Mouse (Mus musculus) limb, embryonic 13.5 days (tissue): ENCODE data around the gene Hnrnpab. TPM values are rescaled to one million over a fixed set of nuclear protein-coding genes. Genes with fewer than 3 reads are reported as not detected.

Experiments
- ATAC-seq: fragments of 200-750 bp; cut with Nextera tagmentation; 2 replicates; pipeline ENCODE4 v1.8.0; 2017; ENCODE audit warnings: low read depth, moderate number of reproducible peaks, moderate TSS enrichment; ENCODE audit not compliant: low FRiP score
- H3K27ac ChIP-seq: fragments of 300-500 bp; sonication (generic); 2 replicates; pipeline ENCODE4 v1.5.1; 2015; ENCODE audit warnings: inconsistent platforms, mild to moderate bottlenecking, moderate library complexity
- H3K27me3 ChIP-seq: fragments of 300-500 bp; sonication (generic); 2 replicates; pipeline ENCODE4 v1.6.1; 2015; ENCODE audit warnings: mild to moderate bottlenecking, inconsistent platforms
- H3K36me3 ChIP-seq: fragments of 300-500 bp; sonication (generic); 2 replicates; pipeline ENCODE4 v1.6.1; 2015; ENCODE audit warnings: inconsistent platforms, mild to moderate bottlenecking, moderate library complexity
- H3K4me1 ChIP-seq: fragments of 300-500 bp; sonication (generic); 2 replicates; pipeline ENCODE4 v1.6.1; 2015; ENCODE audit warnings: inconsistent platforms
- H3K4me2 ChIP-seq: fragments of 300-500 bp; sonication (generic); replicated peaks from 2 replicates; pipeline ENCODE4 v1.6.1; 2015; ENCODE audit warnings: inconsistent platforms, mild to moderate bottlenecking, moderate library complexity
- H3K4me3 ChIP-seq: fragments of 300-500 bp; sonication (generic); 2 replicates; pipeline ENCODE4 v1.5.1; 2015; ENCODE audit warnings: moderate library complexity, mild to moderate bottlenecking, inconsistent platforms
- H3K9ac ChIP-seq: fragments of 300-500 bp; sonication (generic); 2 replicates; pipeline ENCODE4 v1.6.1; 2015; ENCODE audit warnings: mild to moderate bottlenecking, inconsistent platforms
- H3K9me3 ChIP-seq: fragments of 300-500 bp; sonication (generic); 2 replicates; pipeline ENCODE4 v1.6.1; 2016; ENCODE audit warnings: inconsistent platforms
- WGBS: fragments of 180-500 bp; shearing (Covaris S2); methylation state at CpG from one replicate; pipeline ENCODE4 v1.1.7; 2015; 5-methylcytosine and 5-hydroxymethylcytosine counted together
- polyA plus RNA-seq: library from polyadenylated mRNA; unstranded; fragments of >200 nt; fragmentation: Nextera tagmentation; extraction: Ambion mirVana; gene quantifications from 2 replicates; pipeline ENCODE4 v1.2.1, GENCODE M21; 2015

Gene Hnrnpab
- 415 TPM in 2 replicates for polyA plus RNA-seq

DNA sequence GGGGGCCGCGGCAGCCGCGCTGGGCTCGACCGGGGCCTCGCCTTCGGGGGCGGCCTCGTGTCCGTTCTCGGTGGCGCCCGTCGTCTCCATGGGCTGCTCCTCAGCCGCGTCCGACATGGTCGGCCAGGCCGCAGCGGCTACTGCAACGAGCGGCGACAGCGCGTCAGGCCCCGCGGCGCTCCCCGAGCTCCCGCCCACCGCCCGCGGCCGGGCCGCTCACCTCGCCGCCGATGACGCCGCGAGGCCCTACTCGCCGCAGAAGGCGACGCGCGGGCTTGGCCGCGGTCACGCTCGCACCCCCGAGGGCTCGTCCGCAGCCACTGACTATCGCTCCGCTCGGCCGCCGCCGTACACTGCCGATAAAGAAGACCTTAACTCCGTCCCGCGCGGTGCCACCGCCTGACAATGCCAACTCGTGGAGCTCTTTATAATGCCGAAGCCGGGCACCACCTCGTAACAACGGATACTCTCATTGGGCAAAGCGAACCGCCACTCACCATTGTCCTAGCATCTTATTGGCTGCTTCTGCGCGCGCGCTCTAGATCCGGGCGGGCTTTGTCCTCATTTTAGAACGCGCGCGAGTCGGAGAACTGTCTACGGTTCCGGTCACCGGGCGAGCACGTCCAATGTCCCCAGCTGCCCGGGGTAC, at the start of gene Hnrnpab:
Hnrnpab (minus strand) TSS at position 401 of the 649 bp plus-strand sequence.
- H3K27ac ChIP-seq = peak within 1 kb of the TSS; percentile 94
- H3K36me3 ChIP-seq = peaks cover 42% of the 10 kb centered on the region
- peak within 1 kb of the TSS; percentile 93 for H3K4me2 ChIP-seq
- peak within 1 kb of the TSS; percentile 100 for H3K9ac ChIP-seq
- H3K4me3 ChIP-seq = peak within 1 kb of the TSS; percentile 95
- no peaks in the 10 kb centered on the region for H3K27me3 ChIP-seq
- ATAC-seq = peak; percentile 93
- peaks cover 44% of the 10 kb centered on the region for H3K4me1 ChIP-seq
- no peaks in the 10 kb centered on the region for H3K9me3 ChIP-seq
- WGBS = under 1% methylated on average over 91 of the region's 91 CpGs

DNA sequence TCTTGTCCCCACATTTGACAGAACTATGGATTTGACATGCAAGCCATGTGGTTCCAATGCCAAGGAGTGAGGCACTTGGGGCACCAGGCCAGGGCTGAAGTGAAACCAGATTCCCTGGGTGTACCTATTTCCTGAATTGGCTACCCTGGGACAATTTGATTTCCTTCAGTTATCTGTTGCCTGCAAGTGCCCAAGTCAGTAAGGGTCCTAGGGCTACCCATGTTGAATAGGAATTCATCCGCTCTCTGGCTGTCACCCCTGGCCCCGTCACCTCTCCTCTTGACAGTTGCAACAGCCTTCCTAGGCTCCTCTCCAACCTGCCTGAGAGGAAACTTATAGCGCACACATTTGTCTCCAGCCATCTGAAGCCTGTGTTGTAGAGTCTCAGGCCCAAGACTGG, 48.2 kb upstream of the Hnrnpab start:
- WGBS = 95% methylated on average over 3 of the region's 3 CpGs
- no peak for ATAC-seq
- H3K27ac ChIP-seq = no peak overlapping the region
- no peaks in the 10 kb centered on the region for H3K36me3 ChIP-seq
- no peaks in the 10 kb centered on the region for H3K9me3 ChIP-seq
- H3K4me3 ChIP-seq = no peak overlapping the region
- H3K9ac ChIP-seq = no peak overlapping the region
- H3K27me3 ChIP-seq = no peaks in the 10 kb centered on the region
- no peak overlapping the region for H3K4me2 ChIP-seq
- peaks cover 29% of the 10 kb centered on the region for H3K4me1 ChIP-seq

DNA sequence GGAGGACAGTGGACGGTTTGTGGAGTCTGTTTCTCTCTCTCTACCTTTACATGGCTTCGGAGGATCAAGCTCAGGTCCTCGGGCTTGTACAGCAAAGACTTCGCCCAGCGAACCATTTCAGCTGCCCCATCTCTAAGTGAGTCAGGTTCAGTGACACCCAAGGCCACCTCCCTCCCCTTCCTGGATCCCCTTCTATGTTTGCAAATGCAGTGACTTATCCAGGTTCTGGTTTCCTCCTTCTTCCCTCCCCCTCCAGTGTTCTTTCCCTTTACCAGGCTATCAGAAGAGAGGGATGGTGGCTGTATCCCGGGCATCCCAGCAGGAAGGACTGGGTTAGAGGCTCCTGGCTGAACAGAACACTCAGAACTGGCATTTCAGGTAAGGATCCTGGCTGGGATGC, 47.1 kb upstream of the Hnrnpab start:
- H3K27me3 ChIP-seq = no peaks in the 10 kb centered on the region
- ATAC-seq = no peak
- H3K9ac ChIP-seq = no peak overlapping the region
- H3K4me2 ChIP-seq = no peak overlapping the region
- H3K4me3 ChIP-seq = no peak overlapping the region
- H3K4me1 ChIP-seq = peaks cover 33% of the 10 kb centered on the region
- no peaks in the 10 kb centered on the region for H3K36me3 ChIP-seq
- no peaks in the 10 kb centered on the region for H3K9me3 ChIP-seq
- no peak overlapping the region for H3K27ac ChIP-seq
- 87% methylated on average over 6 of the region's 6 CpGs for WGBS

DNA sequence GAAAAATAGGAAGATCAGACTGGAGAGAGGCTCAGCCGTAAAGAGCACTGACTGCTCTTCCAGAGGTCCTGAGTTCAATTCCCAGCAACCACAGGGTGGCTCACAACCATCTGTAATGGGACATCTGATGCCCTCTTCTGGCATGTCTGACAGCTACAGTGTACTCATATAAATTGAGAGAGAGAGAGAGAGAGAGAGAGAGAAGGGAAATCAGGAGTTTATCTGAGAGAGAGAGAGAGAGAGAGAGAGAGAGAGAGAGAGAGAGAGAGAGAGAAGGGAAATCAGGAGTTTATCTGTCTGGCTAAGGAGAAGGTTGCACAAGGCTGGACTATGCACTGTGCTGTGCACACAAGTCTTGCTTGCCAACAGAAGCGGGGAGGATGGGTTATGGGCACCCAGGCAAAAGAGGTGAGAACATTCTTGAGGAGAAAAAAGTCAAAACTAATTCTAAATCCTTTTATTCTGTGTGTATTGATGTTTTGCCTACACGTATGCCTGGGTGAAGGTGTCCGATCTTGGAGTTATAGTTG, 46.3 kb upstream of the Hnrnpab start:
- H3K4me2 ChIP-seq = no peak overlapping the region
- ATAC-seq = no peak
- H3K4me3 ChIP-seq = no peak overlapping the region
- H3K9ac ChIP-seq = no peak overlapping the region
- no peak overlapping the region for H3K27ac ChIP-seq
- no peaks in the 10 kb centered on the region for H3K9me3 ChIP-seq
- H3K36me3 ChIP-seq = no peaks in the 10 kb centered on the region
- peaks cover 32% of the 10 kb centered on the region for H3K4me1 ChIP-seq
- no peaks in the 10 kb centered on the region for H3K27me3 ChIP-seq
- 95% methylated on average over 4 of the region's 4 CpGs for WGBS

DNA sequence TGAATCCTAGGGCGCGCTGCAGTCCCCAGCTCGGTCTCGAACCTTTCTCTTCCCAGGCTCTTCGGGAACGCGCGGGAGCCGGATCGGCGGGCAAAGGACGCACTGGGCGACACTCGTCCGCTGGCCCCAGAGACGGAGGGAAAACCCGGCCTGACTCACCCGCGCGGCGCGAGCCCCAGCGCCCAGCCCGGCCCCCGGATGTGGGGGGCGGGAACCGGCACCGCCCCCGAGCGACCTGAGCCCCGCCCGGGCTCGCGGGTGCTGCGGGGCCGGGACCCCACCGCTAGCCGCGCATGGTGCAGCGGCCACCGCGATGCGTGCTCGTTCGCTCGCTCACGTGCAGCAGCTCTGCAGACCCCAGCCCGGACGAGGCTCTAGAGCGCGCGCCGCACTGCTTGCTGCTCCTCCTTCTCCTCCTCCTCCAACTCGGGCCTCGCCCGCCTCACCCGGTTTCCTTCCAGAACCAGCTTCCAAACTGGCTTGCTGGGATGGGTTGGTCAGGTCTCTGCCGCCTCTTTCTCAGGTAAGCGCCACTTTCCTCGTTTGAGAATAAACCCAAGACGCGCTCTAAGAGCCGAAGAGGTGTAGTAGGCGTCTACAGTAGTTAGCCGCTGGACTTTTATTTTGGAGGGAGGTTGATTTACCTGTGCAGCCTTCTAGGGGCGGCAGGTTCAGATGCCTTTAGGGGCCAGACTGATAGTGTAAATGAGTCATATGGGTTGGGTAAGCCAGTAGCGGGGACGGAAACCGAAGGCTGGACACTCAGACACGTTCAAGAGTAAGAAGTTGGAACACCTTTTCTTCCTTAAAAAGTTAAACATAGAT, 44.3 kb upstream of the Hnrnpab start, which contains the start of the genes N4bp3 and D930048N14Rik:
N4bp3 (minus strand) TSS at position 152 of the 825 bp plus-strand sequence.
D930048N14Rik (plus strand) TSS at position 264 of the 825 bp plus-strand sequence.
- peak within 1 kb of the TSS; percentile 75 for H3K27ac ChIP-seq
- peak within 1 kb of the TSS; percentile 82 for H3K9ac ChIP-seq
- ATAC-seq = peak; percentile 62; the same call in 1 of the 2 replicates
- peaks cover under 1% of the 10 kb centered on the region; the same call in 1 of the 2 replicates for H3K36me3 ChIP-seq
- H3K4me2 ChIP-seq = peak within 1 kb of the TSS; percentile 96
- under 1% methylated on average over 58 of the region's 70 CpGs for WGBS
- H3K27me3 ChIP-seq = no peaks in the 10 kb centered on the region
- peak within 1 kb of the TSS; percentile 68 for H3K4me3 ChIP-seq
- no peaks in the 10 kb centered on the region for H3K9me3 ChIP-seq
- peaks cover 33% of the 10 kb centered on the region for H3K4me1 ChIP-seq

DNA sequence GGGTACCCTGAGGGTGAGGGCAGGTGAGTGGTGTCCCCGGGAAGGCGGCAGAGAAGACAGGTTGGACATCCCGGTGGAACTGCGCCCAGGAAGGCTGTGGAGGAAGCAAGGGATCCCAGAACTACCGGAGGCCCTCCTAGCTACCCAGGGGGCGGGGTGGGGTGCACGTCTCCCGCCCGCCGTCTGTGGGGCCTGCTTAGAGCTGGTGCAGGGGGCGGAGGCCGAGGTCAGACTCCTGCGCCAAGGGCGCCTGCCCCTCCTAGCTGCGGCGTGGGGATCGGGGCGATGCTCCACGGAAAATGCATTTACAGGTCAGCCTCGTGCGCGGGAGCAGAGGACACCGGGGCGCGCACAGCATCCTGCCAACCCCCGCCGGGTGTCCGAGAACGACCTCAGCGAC, 43.6 kb upstream of the Hnrnpab start:
- peak overlapping the region; percentile 96 for H3K4me2 ChIP-seq
- WGBS = 0% methylated on average over 29 of the region's 30 CpGs
- H3K27me3 ChIP-seq = no peaks in the 10 kb centered on the region
- ATAC-seq = no peak
- peak overlapping the region; percentile 75 for H3K27ac ChIP-seq
- H3K4me1 ChIP-seq = peaks cover 33% of the 10 kb centered on the region
- peak overlapping the region; percentile 68 for H3K4me3 ChIP-seq
- H3K9ac ChIP-seq = peak overlapping the region; percentile 82
- no peaks in the 10 kb centered on the region for H3K9me3 ChIP-seq
- peaks cover 7% of the 10 kb centered on the region for H3K36me3 ChIP-seq

DNA sequence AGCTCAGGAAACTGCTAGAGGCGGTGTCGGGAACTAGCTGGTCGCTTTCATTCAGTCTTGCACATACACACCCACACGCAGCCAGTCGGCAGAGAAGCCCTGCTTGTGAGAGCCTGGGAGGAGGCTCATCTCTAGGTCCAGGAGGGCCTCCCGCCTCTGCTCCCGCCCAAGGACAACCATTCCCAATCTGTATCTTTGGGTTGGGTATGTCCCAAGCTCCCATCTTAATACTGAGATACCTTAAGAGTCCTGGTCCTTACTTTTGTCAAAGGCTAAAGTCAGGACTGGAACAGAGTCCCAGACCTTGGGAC, 43.2 kb upstream of the Hnrnpab start:
- no peak for ATAC-seq

DNA sequence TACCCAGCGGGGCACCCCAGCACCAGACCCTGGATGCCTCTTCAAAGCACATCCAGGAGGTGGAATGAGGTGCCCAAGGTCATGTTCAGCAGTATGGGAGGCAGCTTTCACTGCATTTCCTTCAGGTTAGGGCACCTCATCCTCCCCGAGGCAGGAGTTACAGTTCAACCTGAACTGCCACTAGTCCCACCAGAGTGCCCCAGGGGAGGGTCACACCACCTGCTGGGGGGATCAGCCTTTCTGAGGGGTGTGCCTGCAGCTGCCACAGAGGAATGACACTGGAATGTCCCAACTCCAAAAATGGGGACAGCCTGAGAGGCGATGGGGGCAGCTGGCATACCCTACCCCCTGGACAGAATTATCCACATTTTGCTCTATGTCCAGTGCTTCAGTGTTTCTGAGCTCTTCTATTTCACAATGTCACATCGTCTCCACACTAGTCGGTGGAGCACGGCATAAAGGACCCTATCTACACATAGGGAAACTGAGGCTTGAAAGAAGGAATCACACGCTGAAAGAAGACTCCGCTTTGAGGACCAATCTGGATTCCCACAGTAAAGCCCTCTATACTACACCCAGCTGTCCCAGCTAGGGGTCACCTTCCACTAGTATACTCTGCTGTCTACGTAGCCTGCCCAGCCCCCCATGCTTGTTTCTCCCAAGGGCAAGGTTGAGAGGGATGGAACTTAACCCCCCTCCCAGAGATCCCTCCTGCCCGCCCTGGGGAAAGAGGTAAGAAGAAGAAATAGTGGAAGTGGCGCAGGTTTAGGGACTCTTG, 42.7 kb upstream of the Hnrnpab start:
- peak overlapping the region; percentile 75 for H3K27ac ChIP-seq

More for the DNA sequence above, 43.2 kb upstream of the Hnrnpab start:
- Histone ChIP-seq H3K4me2 (peak overlapping the region; percentile 96), H3K27ac (peak overlapping the region; percentile 75), H3K9ac (peak overlapping the region; percentile 82), H3K36me3 (peaks cover 11% of the 10 kb centered on the region), H3K4me1 (peaks cover 33% of the 10 kb centered on the region), H3K9me3 (no peaks in the 10 kb centered on the region), H3K4me3 (peak overlapping the region; percentile 68), H3K27me3 (no peaks in the 10 kb centered on the region)
- WGBS = 4% methylated on average over 7 of the region's 7 CpGs

DNA sequence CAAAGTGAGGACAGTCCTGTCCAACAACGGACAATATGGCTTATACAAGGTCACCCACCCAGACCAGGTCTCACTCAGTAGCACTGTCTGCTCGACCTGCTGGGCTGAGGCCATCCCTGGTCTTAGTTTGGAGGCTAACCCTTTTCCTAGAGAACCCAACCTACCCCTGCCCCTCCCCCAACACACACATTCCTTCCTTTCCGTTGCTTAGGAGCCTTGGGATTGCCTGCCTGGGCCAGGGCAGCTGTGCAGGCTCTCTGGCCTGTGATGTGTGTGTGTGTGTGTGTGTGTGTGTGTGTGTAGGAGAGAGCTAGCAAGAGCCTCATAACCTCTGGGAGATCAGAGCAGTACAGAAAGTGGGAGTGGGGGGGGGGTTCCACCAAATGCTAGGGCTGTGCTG, 41.9 kb upstream of the Hnrnpab start:
- peak overlapping the region; percentile 75 for H3K27ac ChIP-seq
- ATAC-seq = peak; percentile 38
- peaks cover 36% of the 10 kb centered on the region for H3K4me1 ChIP-seq
- H3K4me3 ChIP-seq = peak overlapping the region; percentile 68
- WGBS = 18% methylated on average over 3 of the region's 3 CpGs
- H3K27me3 ChIP-seq = no peaks in the 10 kb centered on the region
- H3K9ac ChIP-seq = peak overlapping the region; percentile 82
- H3K9me3 ChIP-seq = no peaks in the 10 kb centered on the region
- peaks cover 24% of the 10 kb centered on the region for H3K36me3 ChIP-seq
- peak overlapping the region; percentile 96 for H3K4me2 ChIP-seq

More for the DNA sequence above, 42.7 kb upstream of the Hnrnpab start:
- peak; percentile 60 for ATAC-seq
- Histone ChIP-seq H3K27me3 (no peaks in the 10 kb centered on the region), H3K9me3 (no peaks in the 10 kb centered on the region), H3K4me1 (peaks cover 33% of the 10 kb centered on the region), H3K9ac (peak overlapping the region; percentile 82), H3K4me2 (peak overlapping the region; percentile 96), H3K4me3 (peak overlapping the region; percentile 68), H3K36me3 (peaks cover 16% of the 10 kb centered on the region)
- 24% methylated on average over 11 of the region's 11 CpGs for WGBS

DNA sequence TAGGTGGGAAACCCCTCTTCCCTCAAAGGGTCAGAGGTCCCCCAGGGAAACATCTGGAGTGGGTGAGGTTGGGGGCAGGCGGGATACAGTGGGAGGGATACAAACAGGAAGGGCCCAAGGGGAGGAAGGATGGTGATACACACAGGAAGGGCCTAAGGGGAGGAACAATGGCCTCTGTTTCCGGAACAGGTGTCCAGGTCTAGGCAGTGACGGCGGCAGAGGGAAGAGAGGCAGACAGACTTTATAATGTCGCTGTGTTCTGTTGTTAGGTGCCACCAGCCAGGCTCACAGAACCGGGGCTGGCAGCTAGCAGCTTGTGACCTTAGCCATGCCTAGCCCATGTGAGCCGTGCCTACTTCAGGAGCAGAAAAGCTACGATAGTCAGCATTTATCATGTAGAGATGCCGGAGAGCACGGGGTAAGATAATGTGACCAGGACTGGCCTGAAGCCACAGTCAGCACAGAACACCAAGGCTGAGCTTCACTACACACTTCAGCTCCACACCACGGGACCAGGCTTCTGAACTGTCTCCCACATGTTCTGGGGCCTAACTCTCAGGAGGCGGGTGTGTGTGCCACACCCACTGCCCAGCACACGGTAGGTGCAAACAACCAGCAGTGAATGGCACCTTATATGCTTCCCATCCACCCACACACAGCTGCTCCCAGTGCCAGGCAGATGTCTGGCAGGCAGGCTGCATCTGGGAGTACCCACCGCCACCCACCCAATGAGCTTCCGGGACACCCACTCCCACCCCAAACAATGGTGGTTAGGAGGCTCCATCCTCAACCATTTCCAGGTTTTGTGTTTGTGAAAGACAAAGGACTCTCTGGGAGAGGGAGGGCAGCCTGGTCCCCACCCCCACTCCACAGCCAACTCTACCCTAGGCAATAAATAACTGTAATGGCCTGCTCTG, 40.4 kb upstream of the Hnrnpab start:
- H3K27me3 ChIP-seq = no peaks in the 10 kb centered on the region
- no peak overlapping the region for H3K4me3 ChIP-seq
- peaks cover 37% of the 10 kb centered on the region for H3K36me3 ChIP-seq
- H3K4me1 ChIP-seq = peaks cover 41% of the 10 kb centered on the region
- peak overlapping the region; percentile 58; the same call in 1 of the 2 replicates for H3K27ac ChIP-seq
- 57% methylated on average over 15 of the region's 15 CpGs for WGBS
- no peaks in the 10 kb centered on the region for H3K9me3 ChIP-seq
- peak overlapping the region; percentile 96 for H3K4me2 ChIP-seq
- ATAC-seq = no peak
- H3K9ac ChIP-seq = peak overlapping the region; percentile 13; the same call in 1 of the 2 replicates

DNA sequence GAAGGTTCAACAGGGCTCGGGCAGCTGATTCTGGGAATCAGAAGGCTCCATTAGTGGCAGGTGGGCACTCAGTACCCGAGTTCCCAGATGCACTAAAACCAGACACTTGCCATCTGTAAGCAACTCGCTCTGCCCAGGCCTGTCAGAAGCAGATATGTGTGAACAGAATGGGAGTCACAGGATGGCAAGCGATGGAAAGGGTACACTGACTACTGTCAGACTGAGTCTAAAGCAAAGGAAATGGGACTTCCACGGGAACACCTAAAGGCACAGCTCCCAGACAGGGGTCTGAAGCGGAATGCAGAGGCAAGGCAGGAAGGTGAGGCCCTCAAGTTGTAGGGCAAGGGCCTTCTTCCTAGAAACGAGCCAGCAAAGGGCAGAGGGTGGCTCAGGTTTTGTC, 39.6 kb upstream of the Hnrnpab start:
- H3K9me3 ChIP-seq = no peaks in the 10 kb centered on the region
- 65% methylated on average over 7 of the region's 7 CpGs for WGBS
- no peak overlapping the region; the same call in 1 of the 2 replicates for H3K27ac ChIP-seq
- peaks cover 41% of the 10 kb centered on the region for H3K4me1 ChIP-seq
- ATAC-seq = no peak
- no peak overlapping the region for H3K4me3 ChIP-seq
- H3K9ac ChIP-seq = no peak overlapping the region; the same call in 1 of the 2 replicates
- peaks cover 40% of the 10 kb centered on the region for H3K36me3 ChIP-seq
- no peaks in the 10 kb centered on the region for H3K27me3 ChIP-seq
- H3K4me2 ChIP-seq = no peak overlapping the region
